In the genomic region with DNA sequence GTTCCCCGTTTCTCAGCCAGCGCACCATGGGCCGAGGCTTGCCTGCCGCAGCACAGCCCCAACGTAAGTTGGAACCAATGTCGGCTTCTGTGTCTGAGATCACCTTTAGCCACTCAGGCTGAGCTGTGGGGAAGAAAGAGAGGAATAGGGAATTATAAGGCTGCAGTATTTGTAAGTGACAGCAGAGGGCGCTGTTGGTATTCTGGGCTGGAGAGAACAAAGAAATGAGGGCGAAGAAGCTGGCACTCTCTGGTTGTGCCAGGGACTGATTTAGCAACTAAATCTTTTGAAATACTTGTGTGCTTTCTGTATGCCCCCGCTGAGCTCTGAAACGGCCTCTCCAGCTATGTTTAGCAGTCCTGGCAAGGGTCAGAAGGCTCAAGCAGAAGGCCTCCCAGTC, we compare ENCODE assay signal across 7 mouse cellular contexts. TPM values are rescaled to one million over a fixed set of nuclear protein-coding genes. Genes with fewer than 3 reads are reported as not detected.
DNase-seq lines count a peak whose midpoint lies in the region; ATAC-seq and TF ChIP-seq lines count a peak whose summit lies in the region.

No protein-coding gene starts in this region.

- no peak overlapping the region for H3K27ac ChIP-seq in ES-E14 (ENCODE audit: insufficient read depth, low read depth, low read length, poor library complexity, severe bottlenecking)

- H3K9ac ChIP-seq in ES-E14 (ENCODE audit: insufficient read depth, low read depth, low read length, poor library complexity, severe bottlenecking) = no peak overlapping the region

- in situ Hi-C loops in ES-E14 (cut with MboI; ENCODE audit: low sequenced_read_pairs in 2 of 2, unreplicated experiment in 2 of 2) = loop anchor here (5.0 kb wide), 1 partner anchor 66 kb away; no protein-coding TSS in a partner anchor

- H3K9me3 ChIP-seq in ES-E14 (ENCODE audit: control insufficient read depth, insufficient read depth, low read depth, low read length) = no peaks in the 10 kb centered on the region

- H3K36me3 ChIP-seq in ES-E14 (ENCODE audit: control insufficient read depth, insufficient read depth, low read length, poor library complexity, severe bottlenecking) = no peaks in the 10 kb centered on the region; the same call in 1 of the 2 replicates

- ATAC-seq in megakaryocyte, adult 5-6 weeks (ENCODE audit: poor library complexity, severe bottlenecking) = peak; percentile 43

- peaks cover 1 to 11% of the 10 kb centered on the region in 2 experiments; a peak in 2 of 4 replicates for H3K4me1 ChIP-seq in ES-E14 (ENCODE audit: control insufficient read depth in 2 of 2, insufficient read depth in 2 of 2, low read length in 2 of 2, poor library complexity in 1 of 2)

- intact Hi-C loops in heart, postnatal 36 days (cut with DNase I) = loop anchor here (1.0 to 10.0 kb wide), 3 partner anchors 68 to 441 kb away; a partner anchor contains a TSS

- H3K4me3 ChIP-seq in ES-E14 (ENCODE audit: insufficient read depth in 1 of 2, low read depth in 1 of 2, low read length in 2 of 2, poor library complexity in 1 of 2, severe bottlenecking in 1 of 2) = no peak overlapping the region

- peak; percentile 72 for DNase-seq in ES-E14 (ENCODE audit: low read depth, low spot score)
- peak; percentile 60 for DNase-seq in adrenal gland, adult 2 months
- DNase-seq in embryo, embryonic 10.5 days (ENCODE audit: low spot score) = peak; percentile 93
- peak; percentile 57 to 60 for DNase-seq in heart, postnatal 36 days
- DNase-seq in layer of hippocampus, adult 9-10 months (ENCODE audit: low spot score) = peak; percentile 85
- DNase-seq in retina, postnatal 7 days (ENCODE audit: low read depth, low spot score) = peak; percentile 79

TF ChIP-seq in ES-E14, 5 proteins besides CTCF, POLR2A, EP300 and RAD21:
- TF ChIP-seq ZC3H11A (IDR thresholded peaks at IDR 0.05; ENCODE audit: borderline replicate concordance, low read depth, low read length) (peak; percentile 86), MAFK (IDR thresholded peaks at IDR 0.05; ENCODE audit: insufficient read depth, low read depth, low read length) (no peak), ZNF384 (IDR thresholded peaks at IDR 0.05; ENCODE audit: low read depth, low read length) (no peak), CHD2 (IDR thresholded peaks at IDR 0.05; ENCODE audit: low read depth, low read length) (no peak)

RNA-seq across cellular contexts. Expression of a gene that starts 17.2 kb away (rescaled TPM):
- total RNA-seq in ES-E14 (2012; rRNA removed) = 2.9 and 4.8 TPM in 2 replicates
- not detected for total RNA-seq in adrenal gland, adult 2 months (2021)
- polyA plus RNA-seq in adrenal gland, adult 2 months (2012; rRNA removed) = 0.07 and 0.22 TPM in 2 replicates
- 1 to 10 TPM; 2.8 to 4.1 TPM for total RNA-seq in heart, postnatal 36 days (2021)
- not detected in 2 replicates for total RNA-seq in megakaryocyte, adult 5-6 weeks (2015)
- total RNA-seq in megakaryocyte, adult 5-6 weeks (2017) = not detected in 2 replicates

RNA-seq across cellular contexts. Expression of a gene that starts 19.8 kb away (rescaled TPM):
- total RNA-seq in ES-E14 (2012; rRNA removed) = 4.3 and 6.8 TPM in 2 replicates
- total RNA-seq in adrenal gland, adult 2 months (2021) = 1 to 10 TPM; 3.3 to 5.4 TPM
- polyA plus RNA-seq in adrenal gland, adult 2 months (2012; rRNA removed) = 1.5 and 1.7 TPM in 2 replicates
- 1 to 10 TPM; 1.4 to 1.5 TPM for total RNA-seq in heart, postnatal 36 days (2021)
- 4.9 and 5.4 TPM in 2 replicates for total RNA-seq in megakaryocyte, adult 5-6 weeks (2015)
- 4.8 and 5.9 TPM in 2 replicates for total RNA-seq in megakaryocyte, adult 5-6 weeks (2017)

RNA-seq across cellular contexts. Expression of a gene that starts 48.7 kb away (rescaled TPM):
- total RNA-seq in ES-E14 (2012; rRNA removed) = 45.0 and 51.7 TPM in 2 replicates
- 10 to 100 TPM; 33.1 to 40.2 TPM for total RNA-seq in adrenal gland, adult 2 months (2021)
- 4.5 and 5.0 TPM in 2 replicates for polyA plus RNA-seq in adrenal gland, adult 2 months (2012; rRNA removed)
- total RNA-seq in heart, postnatal 36 days (2021) = 10 to 100 TPM; 19.2 to 22.0 TPM
- total RNA-seq in megakaryocyte, adult 5-6 weeks (2015) = 47.9 and 53.9 TPM in 2 replicates
- total RNA-seq in megakaryocyte, adult 5-6 weeks (2017) = 63.0 and 72.4 TPM in 2 replicates
